Mouse (Mus musculus) lung, adult 2 months (tissue): ENCODE data around the gene Coil.

Experiments
- CTCF ChIP-seq: fragments of 200-500 bp; IDR thresholded peaks from 2 replicates; pipeline ENCODE4 v1.5.1; 2011; ENCODE audit warnings: mild to moderate bottlenecking, low read length, control low read depth; ENCODE audit not compliant: insufficient read depth
- POLR2A ChIP-seq: fragments of 200-500 bp; IDR thresholded peaks from 2 replicates; pipeline ENCODE4 v1.6.1; 2011; ENCODE audit warnings: low read depth, mild to moderate bottlenecking, control low read depth, low read length, borderline replicate concordance; ENCODE audit errors: extremely low read depth

DNA sequence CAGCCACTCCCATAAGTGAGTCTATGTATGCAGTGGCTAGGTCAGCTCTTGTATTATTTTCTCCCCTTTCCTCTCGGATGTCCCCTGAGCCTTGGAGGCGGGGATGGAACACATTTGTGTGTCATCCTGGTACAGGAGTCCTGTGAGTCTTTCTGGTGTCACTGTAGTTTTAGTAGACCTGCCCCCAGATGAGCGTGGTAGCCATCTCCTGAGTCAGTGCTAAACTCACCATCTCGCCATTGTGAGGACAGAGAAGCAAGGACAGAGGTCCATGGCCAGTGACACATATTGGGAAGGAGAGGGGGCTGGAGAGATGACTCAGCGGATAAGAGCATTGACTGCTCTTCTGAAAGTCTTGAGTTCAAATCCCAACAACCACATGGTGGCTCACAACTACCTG is 7.1 kb downstream of the Coil start:
- TF ChIP-seq POLR2A: no peak
- TF ChIP-seq CTCF: no peak
